Mouse (Mus musculus) hindbrain, embryonic 16.5 days (tissue): Measurements from ENCODE around the gene Pld5. TPM values are rescaled to one million over a fixed set of nuclear protein-coding genes. Genes with fewer than 3 reads are reported as not detected.
A peak's percentile ranks its signal among the peaks of the same experiment; 100 is the strongest.

Experiments used
- ATAC-seq: fragments of 200-750 bp; cut with Nextera tagmentation; 2 replicates; pipeline ENCODE4 v1.8.0; 2017; ENCODE audit warnings: moderate TSS enrichment, moderate library complexity
- H3K27ac ChIP-seq: fragments of 300-500 bp; sonication (generic); 2 replicates; pipeline ENCODE4 v1.5.1; 2014; ENCODE audit warnings: low read depth, mild to moderate bottlenecking, control low read depth, low read length, moderate library complexity
- H3K27me3 ChIP-seq: fragments of 300-500 bp; sonication (generic); replicated peaks from 2 replicates; pipeline ENCODE4 v1.6.1; 2014; ENCODE audit warnings: low read length; ENCODE audit not compliant: control insufficient read depth, insufficient read depth
- H3K36me3 ChIP-seq: fragments of 300-500 bp; sonication (generic); 2 replicates; pipeline ENCODE4 v1.6.1; 2014; ENCODE audit warnings: mild to moderate bottlenecking, low read length, moderate library complexity, mixed read lengths; ENCODE audit not compliant: control insufficient read depth, insufficient read depth
- H3K4me1 ChIP-seq: fragments of 300-500 bp; sonication (generic); 2 replicates; pipeline ENCODE4 v1.6.1; 2014; ENCODE audit warnings: low read depth, low read length; ENCODE audit not compliant: control insufficient read depth, insufficient read depth
- H3K4me2 ChIP-seq: fragments of 300-500 bp; sonication (generic); 2 replicates; pipeline ENCODE4 v1.6.1; 2014; ENCODE audit warnings: mild to moderate bottlenecking, low read length, control low read depth, moderate library complexity
- H3K4me3 ChIP-seq: fragments of 300-500 bp; sonication (generic); 2 replicates; pipeline ENCODE4 v1.5.1; 2014; ENCODE audit warnings: mild to moderate bottlenecking, low read length, control low read depth, moderate library complexity
- H3K9ac ChIP-seq: fragments of 300-500 bp; sonication (generic); 2 replicates; pipeline ENCODE4 v1.6.1; 2014; ENCODE audit warnings: low read depth, mild to moderate bottlenecking, control low read depth, low read length, moderate library complexity
- H3K9me3 ChIP-seq: fragments of 300-500 bp; sonication (generic); 2 replicates; pipeline ENCODE4 v1.6.1; 2014; ENCODE audit warnings: mild to moderate bottlenecking, low read length, moderate library complexity; ENCODE audit not compliant: control insufficient read depth
- WGBS: fragments of 180-500 bp; shearing (Covaris S2); extraction: QIAGEN DNeasy Blood & Tissue Kit; methylation state at CpG from one replicate; pipeline ENCODE4 v1.1.7; 2014; 5-methylcytosine and 5-hydroxymethylcytosine counted together
- polyA plus RNA-seq: library from polyadenylated mRNA; unstranded; fragments of >200 nt; fragmentation: Nextera tagmentation; extraction: Ambion mirVana; gene quantifications from 2 replicates; pipeline ENCODE4 v1.2.1, GENCODE M21; 2015

Gene Pld5
- polyA plus RNA-seq, 1 experiment from 2014 or later, result 5.4 TPM

DNA sequence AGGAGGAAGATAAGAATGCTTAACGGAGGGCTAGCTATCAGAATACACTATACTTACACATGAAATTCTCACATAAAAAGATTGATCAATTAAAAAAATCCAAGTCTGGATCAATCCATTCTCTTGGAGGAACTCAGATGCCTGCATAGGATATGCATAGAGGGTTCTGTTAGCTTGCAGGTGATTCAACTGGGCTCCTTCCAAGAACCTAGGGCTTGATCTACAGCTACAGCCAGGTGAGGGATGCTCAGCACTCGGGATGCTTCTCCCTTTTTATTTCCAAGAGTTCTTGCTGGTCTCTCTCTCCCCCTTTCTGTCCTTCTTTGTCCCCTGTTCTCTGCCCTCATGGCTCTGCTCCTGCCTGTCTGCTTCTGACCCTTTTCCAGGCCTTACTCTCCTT, 80.4 kb downstream of the Pld5 start:
- H3K4me1 ChIP-seq, result no peaks in the 10 kb centered on the region
- no peak overlapping the region for H3K27ac ChIP-seq
- no peaks in the 10 kb centered on the region for H3K9me3 ChIP-seq
- H3K27me3 ChIP-seq, result no peaks in the 10 kb centered on the region
- H3K9ac ChIP-seq, result no peak overlapping the region
- WGBS, result 78% methylated on average over 2 of the region's 2 CpGs
- no peaks in the 10 kb centered on the region for H3K36me3 ChIP-seq
- H3K4me2 ChIP-seq, result no peak overlapping the region
- no peak for ATAC-seq
- H3K4me3 ChIP-seq, result no peak overlapping the region

DNA sequence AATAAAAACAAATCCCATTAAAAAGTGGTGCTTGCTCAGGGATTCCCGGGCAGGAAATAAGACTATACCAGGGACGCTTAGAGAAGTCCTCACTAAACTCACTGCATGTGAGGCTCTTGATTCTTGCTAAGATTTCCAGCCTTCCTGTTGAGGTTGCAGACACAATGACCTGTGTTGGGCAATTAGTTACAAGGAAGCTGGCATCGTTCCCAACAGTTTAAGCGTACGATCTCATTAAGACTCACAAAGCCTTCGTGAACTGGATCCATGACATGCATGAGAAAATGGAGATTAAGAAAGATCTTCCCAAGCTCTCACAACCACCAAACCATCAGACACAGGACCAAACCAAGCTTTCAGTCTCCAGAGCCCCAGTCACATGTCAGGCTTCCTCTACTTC, 91.1 kb downstream of the Pld5 start:
- ATAC-seq, result no peak
- no peaks in the 10 kb centered on the region for H3K4me1 ChIP-seq
- H3K9me3 ChIP-seq, result no peaks in the 10 kb centered on the region
- WGBS, result 48% methylated on average over 6 of the region's 6 CpGs
- H3K27ac ChIP-seq, result no peak overlapping the region
- no peak overlapping the region for H3K4me3 ChIP-seq
- H3K9ac ChIP-seq, result no peak overlapping the region
- no peak overlapping the region for H3K4me2 ChIP-seq
- no peaks in the 10 kb centered on the region for H3K27me3 ChIP-seq
- H3K36me3 ChIP-seq, result no peaks in the 10 kb centered on the region

DNA sequence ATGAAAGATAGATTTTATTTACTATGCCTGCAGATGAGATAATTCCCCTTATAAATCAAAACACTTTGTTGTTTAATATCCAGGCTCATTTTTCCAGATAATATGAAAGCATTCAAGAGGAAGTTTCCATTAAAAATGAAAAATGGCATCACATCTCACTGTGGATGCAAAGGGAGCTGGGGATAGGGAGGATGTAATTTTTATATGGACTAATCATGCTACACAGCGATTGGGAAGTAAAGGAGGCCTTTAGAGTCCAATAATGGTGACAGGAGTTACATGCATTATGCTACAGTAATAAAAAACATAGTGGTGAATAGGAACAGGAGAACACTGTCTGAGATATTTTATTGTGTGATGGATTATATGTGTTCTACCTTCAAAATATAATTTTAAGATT, 100.1 kb downstream of the Pld5 start:
- Histone ChIP-seq H3K36me3 (no peaks in the 10 kb centered on the region), H3K4me1 (no peaks in the 10 kb centered on the region), H3K27me3 (no peaks in the 10 kb centered on the region), H3K4me2 (no peak overlapping the region), H3K9me3 (no peaks in the 10 kb centered on the region), H3K4me3 (no peak overlapping the region), H3K9ac (no peak overlapping the region), H3K27ac (no peak overlapping the region)
- peak; percentile 52 for ATAC-seq
- WGBS, result 64% methylated on average over 1 of the region's 1 CpGs

DNA sequence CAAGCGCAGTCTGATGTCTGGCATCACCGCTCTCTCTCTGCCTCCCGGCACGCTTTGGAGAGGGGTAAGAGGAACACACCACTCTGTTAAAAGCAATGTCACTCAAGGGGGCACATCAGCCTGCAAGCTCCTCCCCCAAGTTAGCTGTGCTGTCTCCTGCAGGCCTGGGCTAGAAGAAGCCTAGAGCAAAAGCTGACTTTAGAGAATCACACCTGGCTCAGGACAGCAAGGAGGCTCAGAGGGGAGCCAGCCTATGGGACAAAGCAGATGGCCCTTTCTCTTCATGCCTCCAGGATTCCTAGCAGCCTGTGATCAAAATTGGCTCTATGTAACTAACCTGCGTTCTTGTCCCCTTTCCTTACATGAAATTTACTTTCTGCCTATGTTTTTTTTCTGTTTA, 107.3 kb downstream of the Pld5 start:
- Histone ChIP-seq H3K4me1 (no peaks in the 10 kb centered on the region), H3K27ac (no peak overlapping the region), H3K9ac (no peak overlapping the region), H3K4me2 (no peak overlapping the region), H3K4me3 (no peak overlapping the region), H3K36me3 (no peaks in the 10 kb centered on the region), H3K9me3 (no peaks in the 10 kb centered on the region), H3K27me3 (no peaks in the 10 kb centered on the region)
- 57% methylated on average over 5 of the region's 5 CpGs for WGBS
- ATAC-seq, result no peak

DNA sequence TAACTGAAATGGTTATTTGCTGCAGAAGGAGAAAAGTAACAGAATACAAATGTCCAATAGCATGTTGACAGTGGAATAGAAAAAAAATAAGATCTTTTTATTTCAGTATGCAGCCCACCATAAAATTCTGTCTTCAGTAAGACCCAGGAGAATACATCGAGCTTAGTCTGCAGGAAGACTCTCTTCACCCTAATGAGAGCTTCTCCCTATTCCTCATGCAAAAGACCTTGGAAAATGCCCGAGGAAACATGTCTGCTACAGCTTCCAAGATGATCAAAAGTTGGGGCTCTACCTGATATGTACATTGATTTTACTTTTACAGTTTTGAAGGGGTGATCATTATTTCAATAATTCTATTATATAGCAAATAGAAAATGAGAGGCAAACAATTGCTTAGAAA, 108.0 kb downstream of the Pld5 start:
- Histone ChIP-seq H3K4me2 (no peak overlapping the region), H3K4me3 (no peak overlapping the region), H3K27ac (no peak overlapping the region), H3K36me3 (no peaks in the 10 kb centered on the region), H3K27me3 (no peaks in the 10 kb centered on the region), H3K9me3 (no peaks in the 10 kb centered on the region), H3K4me1 (no peaks in the 10 kb centered on the region), H3K9ac (no peak overlapping the region)
- WGBS, result 41% methylated on average over 2 of the region's 2 CpGs
- ATAC-seq, result no peak

DNA sequence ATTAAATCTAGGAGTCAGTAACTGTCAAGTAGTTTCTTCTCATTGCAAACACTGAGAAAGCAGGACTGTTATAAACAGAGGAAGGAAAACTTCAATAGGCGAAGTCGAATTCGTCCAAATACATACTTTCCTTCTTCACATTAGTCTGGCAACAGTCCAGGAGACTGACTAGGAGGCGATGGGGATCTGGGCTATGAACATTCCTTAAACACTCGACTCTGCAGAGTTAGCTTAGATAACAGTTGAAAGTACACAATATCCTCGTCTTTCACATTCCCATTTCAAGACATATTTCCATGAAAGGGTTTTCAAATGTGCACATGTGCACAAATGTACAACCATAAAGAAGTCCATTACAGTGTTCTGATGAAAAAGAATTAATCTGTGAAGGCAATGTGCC, 129.8 kb downstream of the Pld5 start:
- WGBS, result 83% methylated on average over 6 of the region's 6 CpGs

DNA sequence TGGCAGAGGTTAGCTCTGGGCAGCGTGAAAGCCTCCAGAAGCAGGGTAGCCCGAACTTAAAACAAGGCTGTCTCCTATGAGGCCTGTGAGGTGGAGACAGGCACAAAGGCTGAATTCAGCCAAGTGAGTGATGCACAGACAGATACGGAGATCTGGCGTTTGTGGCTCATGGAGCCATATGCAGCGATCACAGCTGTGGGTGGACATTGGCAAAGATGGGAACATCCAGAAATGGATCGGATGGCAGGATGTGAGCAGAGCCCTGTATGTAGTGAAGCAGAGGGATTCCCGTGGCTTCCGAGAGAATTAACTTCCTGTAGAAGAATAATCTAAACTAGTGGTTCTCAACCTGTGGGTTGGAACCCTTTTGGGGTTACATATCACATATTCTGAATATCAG, 140.7 kb downstream of the Pld5 start:
- WGBS, result 90% methylated on average over 8 of the region's 8 CpGs
- Histone ChIP-seq H3K4me2 (no peak overlapping the region), H3K9ac (no peak overlapping the region)

More for the DNA sequence above, 129.8 kb downstream of the Pld5 start:
- H3K36me3 ChIP-seq, result no peaks in the 10 kb centered on the region
- H3K4me1 ChIP-seq, result no peaks in the 10 kb centered on the region
- H3K4me3 ChIP-seq, result no peak overlapping the region
- H3K9me3 ChIP-seq, result peaks cover 6% of the 10 kb centered on the region
- no peaks in the 10 kb centered on the region for H3K27me3 ChIP-seq
- H3K9ac ChIP-seq, result no peak overlapping the region
- H3K4me2 ChIP-seq, result no peak overlapping the region
- no peak overlapping the region for H3K27ac ChIP-seq
- ATAC-seq, result no peak

DNA sequence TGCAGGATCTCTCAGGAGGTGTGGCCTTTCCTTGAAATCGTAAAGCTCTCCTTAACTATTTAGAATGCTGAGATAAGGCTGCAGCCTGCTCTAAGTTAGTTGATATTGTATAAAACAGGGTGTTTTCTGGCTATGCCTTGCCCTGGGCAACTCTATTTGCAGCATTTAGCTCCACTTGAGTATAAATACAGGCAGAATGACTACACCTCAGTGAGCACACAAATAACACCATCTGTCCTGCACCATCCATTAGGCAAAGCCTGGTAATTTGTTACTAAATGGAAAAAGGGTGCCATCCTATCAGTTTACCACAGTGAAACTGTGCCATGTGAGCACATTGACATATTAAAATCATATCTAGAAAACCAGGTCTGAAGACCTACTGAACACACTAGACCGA, 149.3 kb downstream of the Pld5 start:
- Histone ChIP-seq H3K27ac (no peak overlapping the region), H3K36me3 (no peaks in the 10 kb centered on the region), H3K9ac (no peak overlapping the region), H3K4me3 (no peak overlapping the region), H3K4me1 (no peaks in the 10 kb centered on the region), H3K27me3 (no peaks in the 10 kb centered on the region), H3K9me3 (no peaks in the 10 kb centered on the region), H3K4me2 (no peak overlapping the region)
- ATAC-seq, result no peak
- 82% methylated on average over 2 of the region's 2 CpGs for WGBS

More for the DNA sequence above, 140.7 kb downstream of the Pld5 start:
- ATAC-seq, result no peak
- H3K36me3 ChIP-seq, result no peaks in the 10 kb centered on the region
- H3K27me3 ChIP-seq, result no peaks in the 10 kb centered on the region
- no peak overlapping the region for H3K4me3 ChIP-seq
- no peaks in the 10 kb centered on the region for H3K4me1 ChIP-seq
- H3K27ac ChIP-seq, result no peak overlapping the region
- H3K9me3 ChIP-seq, result no peaks in the 10 kb centered on the region

DNA sequence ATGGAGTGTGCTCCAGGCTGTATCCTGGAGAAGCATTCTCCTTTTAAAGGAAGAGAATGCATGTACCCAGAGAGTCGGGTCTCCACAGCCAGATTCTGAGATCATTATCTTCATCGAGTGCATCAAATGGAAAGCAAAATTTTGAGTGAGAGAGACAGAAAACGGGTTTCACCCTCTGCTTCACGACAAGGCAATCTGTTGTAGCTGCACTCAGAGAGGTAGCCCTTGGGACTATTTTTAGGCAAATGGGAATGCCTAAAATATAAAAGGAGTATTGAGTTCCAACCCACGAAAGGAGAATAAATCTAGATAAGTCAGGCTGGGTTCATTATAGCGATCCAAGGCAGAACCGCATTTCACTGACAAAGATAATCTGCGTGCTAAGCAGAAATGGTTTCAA, 150.7 kb downstream of the Pld5 start:
- H3K9me3 ChIP-seq, result no peaks in the 10 kb centered on the region
- no peaks in the 10 kb centered on the region for H3K36me3 ChIP-seq
- H3K4me3 ChIP-seq, result no peak overlapping the region
- H3K4me1 ChIP-seq, result no peaks in the 10 kb centered on the region
- H3K4me2 ChIP-seq, result no peak overlapping the region
- ATAC-seq, result no peak
- no peak overlapping the region for H3K9ac ChIP-seq
- 69% methylated on average over 8 of the region's 8 CpGs for WGBS
- H3K27ac ChIP-seq, result no peak overlapping the region
- H3K27me3 ChIP-seq, result no peaks in the 10 kb centered on the region

DNA sequence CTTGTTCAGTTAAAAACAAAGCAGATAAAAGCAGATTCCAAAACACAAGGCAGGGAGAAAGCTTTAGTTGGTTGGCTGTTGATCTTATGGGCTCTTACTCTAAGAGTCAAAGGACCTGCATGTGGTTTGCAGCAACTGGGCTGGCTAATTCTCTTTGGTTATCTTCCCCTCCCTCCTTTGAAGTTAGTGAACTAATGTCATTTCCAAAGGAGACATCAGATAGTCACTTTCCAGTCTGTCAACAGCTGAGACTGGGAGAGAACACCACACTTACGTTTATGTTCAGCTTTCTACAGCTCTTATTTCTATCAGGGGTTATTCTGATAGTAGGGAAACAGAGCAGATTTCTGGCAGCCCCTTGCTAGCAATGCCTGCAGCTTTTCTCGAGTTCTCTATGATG, 151.3 kb downstream of the Pld5 start:
- Histone ChIP-seq H3K27ac (no peak overlapping the region), H3K9me3 (no peaks in the 10 kb centered on the region), H3K4me1 (no peaks in the 10 kb centered on the region), H3K9ac (no peak overlapping the region), H3K4me2 (no peak overlapping the region), H3K4me3 (no peak overlapping the region), H3K27me3 (no peaks in the 10 kb centered on the region), H3K36me3 (no peaks in the 10 kb centered on the region)
- 70% methylated on average over 2 of the region's 2 CpGs for WGBS
- no peak for ATAC-seq
